Mouse (Mus musculus) liver, embryonic 11.5 days (tissue): ENCODE measurements around the gene Gm20390. TPM values are rescaled to one million over a fixed set of nuclear protein-coding genes. Genes with fewer than 3 reads are reported as not detected.

Experiments
- ATAC-seq: fragments of 200-750 bp; cut with Nextera tagmentation; replicated peaks from 2 replicates; pipeline ENCODE4 v1.8.0; 2017; ENCODE audit warnings: moderate number of reproducible peaks, mild to moderate bottlenecking, moderate TSS enrichment, moderate library complexity; ENCODE audit not compliant: low FRiP score
- DNase-seq: peaks from one replicate; pipeline ENCODE4 v3.0.0-alpha.2; 2017; ENCODE audit warnings: low spot score
- H3K27ac ChIP-seq: fragments of 300-500 bp; sonication (generic); 2 replicates; pipeline ENCODE4 v1.5.1; 2014; ENCODE audit warnings: mild to moderate bottlenecking, low read depth, low read length, control low read depth
- H3K27me3 ChIP-seq: fragments of 300-500 bp; sonication (generic); replicated peaks from 2 replicates; pipeline ENCODE4 v1.6.1; 2014; ENCODE audit warnings: low read length, mixed read lengths; ENCODE audit not compliant: control insufficient read depth, insufficient read depth
- H3K36me3 ChIP-seq: fragments of 300-500 bp; sonication (generic); 2 replicates; pipeline ENCODE4 v1.6.1; 2014; ENCODE audit warnings: mild to moderate bottlenecking, low read length, moderate library complexity, mixed read lengths; ENCODE audit not compliant: control insufficient read depth, insufficient read depth
- H3K4me1 ChIP-seq: fragments of 300-500 bp; sonication (generic); replicated peaks from 2 replicates; pipeline ENCODE4 v1.6.1; 2014; ENCODE audit warnings: low read length, mixed read lengths; ENCODE audit not compliant: control insufficient read depth, insufficient read depth
- H3K4me2 ChIP-seq: fragments of 300-500 bp; sonication (generic); 2 replicates; pipeline ENCODE4 v1.6.1; 2014; ENCODE audit warnings: mild to moderate bottlenecking, control low read depth, moderate library complexity
- H3K4me3 ChIP-seq: fragments of 300-500 bp; sonication (generic); 2 replicates; pipeline ENCODE4 v1.5.1; 2014; ENCODE audit warnings: low read depth, low read length, control low read depth
- H3K9ac ChIP-seq: fragments of 300-500 bp; sonication (generic); 2 replicates; pipeline ENCODE4 v1.6.1; 2014; ENCODE audit warnings: low read depth, low read length, control low read depth
- H3K9me3 ChIP-seq: fragments of 300-500 bp; sonication (generic); 2 replicates; pipeline ENCODE4 v1.6.1; 2016; ENCODE audit warnings: low read length, inconsistent platforms, mixed read lengths; ENCODE audit not compliant: control insufficient read depth
- WGBS: fragments of 180-500 bp; shearing (Covaris S2); extraction: QIAGEN DNeasy Blood & Tissue Kit; methylation state at CpG from one replicate; pipeline ENCODE4 v1.1.7; 2014; 5-methylcytosine and 5-hydroxymethylcytosine counted together
- polyA plus RNA-seq: library from polyadenylated mRNA; unstranded; fragments of >200 nt; fragmentation: Nextera tagmentation; extraction: Ambion mirVana; gene quantifications from 2 replicates; pipeline ENCODE4 v1.2.1, GENCODE M21; 2014

Gm20390 gene
- polyA plus RNA-seq, 1 experiment from 2014 or later, result 393 TPM

DNA sequence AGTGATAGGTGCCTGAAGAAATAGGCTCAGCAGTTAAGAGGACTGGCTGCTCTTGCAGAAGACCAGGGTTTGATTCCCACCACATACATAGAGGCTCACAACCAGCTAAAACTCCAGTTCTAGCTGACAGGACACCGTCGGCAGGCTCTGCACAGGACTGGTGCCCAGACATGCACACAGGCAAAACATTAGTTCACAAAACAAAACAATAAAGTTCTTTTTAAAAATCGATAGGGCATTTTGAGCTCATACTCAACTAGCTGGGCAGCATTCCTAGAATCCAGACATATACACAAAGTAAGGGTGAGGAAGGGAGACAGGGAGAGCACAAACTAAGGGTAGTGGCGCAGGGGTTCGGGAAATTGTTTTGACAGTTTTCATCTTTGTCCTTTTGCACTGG is 26.4 kb upstream of the Gm20390 start:
- DNase-seq, result no peak
- Histone ChIP-seq H3K27ac (peak overlapping the region; percentile 99; the same call in 1 of the 2 replicates), H3K4me1 (peaks cover 12% of the 10 kb centered on the region), H3K36me3 (no peaks in the 10 kb centered on the region), H3K9ac (peak overlapping the region; percentile 88), H3K27me3 (no peaks in the 10 kb centered on the region), H3K9me3 (no peaks in the 10 kb centered on the region), H3K4me2 (peak overlapping the region; percentile 88), H3K4me3 (peak overlapping the region; percentile 96)
- WGBS, result 66% methylated on average over 5 of the region's 5 CpGs
- no peak for ATAC-seq

DNA sequence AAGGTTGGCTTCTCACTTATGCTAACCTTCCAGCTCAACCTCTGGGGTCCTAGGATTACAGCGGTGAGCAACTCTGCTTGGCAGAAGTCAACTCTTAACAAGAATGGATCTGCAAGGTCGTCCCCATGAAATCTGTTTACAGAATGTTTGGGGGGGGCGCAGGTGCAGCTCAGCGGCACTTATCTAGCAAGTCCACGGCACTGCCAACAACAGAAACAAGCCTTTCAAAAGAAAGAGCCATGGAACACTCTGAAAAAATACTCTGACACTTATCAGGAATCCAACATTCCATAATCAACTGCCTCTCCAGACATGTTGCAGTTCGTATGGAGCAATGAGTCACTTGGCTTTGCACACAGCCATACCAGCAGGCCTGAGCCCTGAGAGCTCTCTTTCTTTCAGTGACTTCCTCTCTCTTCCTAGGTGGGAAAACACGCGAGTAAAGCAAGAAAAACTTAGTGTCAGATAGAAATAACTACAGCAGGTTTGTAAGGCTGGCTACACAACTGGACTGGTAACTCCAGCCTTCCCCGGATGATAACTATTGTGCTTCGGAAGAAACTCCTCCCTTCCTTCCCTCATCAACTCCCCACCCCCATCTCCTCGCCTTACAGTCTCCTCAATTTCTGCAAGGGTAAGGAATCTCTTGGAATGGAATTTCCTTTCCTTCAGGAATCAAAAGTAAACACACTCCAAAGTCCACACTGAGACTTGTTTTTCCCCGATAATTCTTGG is 20.4 kb upstream of the Gm20390 start:
- ATAC-seq, result no peak
- 63% methylated on average over 12 of the region's 12 CpGs for WGBS
- Histone ChIP-seq H3K4me3 (no peak overlapping the region), H3K4me2 (peak overlapping the region; percentile 16; the same call in 1 of the 2 replicates), H3K27ac (peak overlapping the region; percentile 23), H3K9me3 (no peaks in the 10 kb centered on the region), H3K36me3 (no peaks in the 10 kb centered on the region), H3K27me3 (no peaks in the 10 kb centered on the region), H3K4me1 (peaks cover 14% of the 10 kb centered on the region; the same call in 1 of the 2 replicates), H3K9ac (no peak overlapping the region)
- no peak for DNase-seq

DNA sequence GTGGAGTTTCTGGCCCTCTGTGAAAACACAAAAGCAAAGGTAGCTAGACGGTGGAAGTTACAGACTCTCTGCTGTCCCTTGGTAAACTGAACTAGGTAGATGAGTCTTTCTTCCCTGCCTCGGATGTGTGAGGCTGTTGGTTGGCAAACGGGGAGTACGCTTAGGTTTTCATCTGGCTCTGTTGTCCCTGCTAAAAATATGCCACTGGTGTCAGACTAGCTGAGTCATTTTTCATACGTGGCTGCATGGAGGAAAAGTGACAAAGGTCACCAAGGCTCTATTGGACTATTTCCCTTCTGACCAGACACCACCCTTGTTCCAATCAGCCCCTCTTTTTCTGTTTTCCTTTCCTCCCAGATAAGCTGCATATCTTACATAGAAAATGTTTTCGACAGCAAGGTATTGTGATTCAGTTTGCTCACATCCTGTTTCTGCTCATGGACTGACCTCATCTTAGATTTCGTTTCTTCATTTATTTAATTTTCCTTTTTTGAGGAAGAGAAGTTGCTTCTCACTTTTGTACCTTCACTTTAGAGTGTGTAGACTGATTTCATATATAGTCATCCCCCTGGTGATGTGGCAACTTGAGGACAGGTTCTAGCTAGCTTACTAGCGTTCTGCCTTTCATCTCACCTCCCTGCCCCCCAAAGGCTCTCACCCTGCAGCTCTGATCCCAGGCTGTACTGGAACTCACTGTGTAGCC is 19.7 kb upstream of the Gm20390 start:
- 0 out of 2 replicates have a peak overlapping the region, but pooled peaks have one; percentile 26 for H3K9ac ChIP-seq
- peak overlapping the region; percentile 16; the same call in 1 of the 2 replicates for H3K4me2 ChIP-seq
- no peak for ATAC-seq

DNA sequence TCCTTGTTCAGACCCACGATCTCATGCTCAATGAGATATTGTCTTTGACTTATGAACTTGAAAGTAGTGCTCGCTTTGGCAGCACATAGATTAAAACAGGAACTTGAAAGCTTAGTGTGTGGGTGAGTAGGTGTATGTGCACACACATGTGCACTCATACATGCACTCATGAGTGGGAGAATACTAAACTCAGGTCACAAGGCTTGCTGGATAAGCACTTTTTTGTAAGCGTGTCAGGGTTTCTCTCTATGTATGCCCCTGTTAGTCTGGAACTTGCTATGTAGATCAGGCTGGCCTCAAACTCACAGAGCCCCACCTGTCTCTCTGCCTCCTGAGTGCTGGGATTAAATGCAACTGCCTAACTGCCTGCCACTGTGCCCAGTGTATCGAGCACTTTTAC is 18.9 kb upstream of the Gm20390 start:
- WGBS, result 79% methylated on average over 4 of the region's 4 CpGs

More for the DNA sequence above, 19.7 kb upstream of the Gm20390 start:
- no peak overlapping the region for H3K4me3 ChIP-seq
- no peaks in the 10 kb centered on the region for H3K27me3 ChIP-seq
- peaks cover 14% of the 10 kb centered on the region; the same call in 1 of the 2 replicates for H3K4me1 ChIP-seq
- H3K36me3 ChIP-seq, result no peaks in the 10 kb centered on the region
- no peaks in the 10 kb centered on the region for H3K9me3 ChIP-seq
- WGBS, result 46% methylated on average over 8 of the region's 8 CpGs
- DNase-seq, result no peak
- H3K27ac ChIP-seq, result peak overlapping the region; percentile 23

DNA sequence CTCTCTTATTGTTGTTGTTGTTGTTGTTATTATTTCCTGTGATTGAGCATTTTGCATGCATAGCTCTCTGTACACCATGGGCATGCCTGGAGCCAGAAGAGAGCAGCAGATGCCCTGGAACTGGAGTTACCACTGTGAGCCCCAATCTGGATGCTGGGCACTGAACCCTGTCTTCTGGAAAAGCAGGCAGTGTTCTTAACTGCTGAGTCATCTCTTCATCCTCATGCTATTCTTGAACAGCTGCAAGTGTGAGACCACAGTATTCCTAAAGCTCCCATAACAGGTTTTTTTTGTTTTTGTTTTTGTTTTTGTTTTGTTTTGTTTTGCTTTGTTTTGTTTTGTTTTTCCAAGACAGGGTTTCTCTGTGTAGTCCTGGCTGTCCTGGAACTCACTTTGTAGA is 18.2 kb upstream of the Gm20390 start:
- Histone ChIP-seq H3K4me2 (no peak overlapping the region), H3K4me3 (no peak overlapping the region), H3K36me3 (no peaks in the 10 kb centered on the region), H3K9ac (no peak overlapping the region), H3K9me3 (no peaks in the 10 kb centered on the region), H3K27ac (no peak overlapping the region), H3K4me1 (peaks cover 14% of the 10 kb centered on the region; the same call in 1 of the 2 replicates), H3K27me3 (no peaks in the 10 kb centered on the region)
- DNase-seq (no peak), ATAC-seq (no peak)

More for the DNA sequence above, 18.9 kb upstream of the Gm20390 start:
- Histone ChIP-seq H3K4me2 (no peak overlapping the region), H3K27ac (no peak overlapping the region), H3K27me3 (no peaks in the 10 kb centered on the region), H3K36me3 (no peaks in the 10 kb centered on the region), H3K4me3 (no peak overlapping the region), H3K9ac (no peak overlapping the region), H3K9me3 (no peaks in the 10 kb centered on the region), H3K4me1 (peaks cover 14% of the 10 kb centered on the region; the same call in 1 of the 2 replicates)
- ATAC-seq, result no peak
- no peak for DNase-seq

DNA sequence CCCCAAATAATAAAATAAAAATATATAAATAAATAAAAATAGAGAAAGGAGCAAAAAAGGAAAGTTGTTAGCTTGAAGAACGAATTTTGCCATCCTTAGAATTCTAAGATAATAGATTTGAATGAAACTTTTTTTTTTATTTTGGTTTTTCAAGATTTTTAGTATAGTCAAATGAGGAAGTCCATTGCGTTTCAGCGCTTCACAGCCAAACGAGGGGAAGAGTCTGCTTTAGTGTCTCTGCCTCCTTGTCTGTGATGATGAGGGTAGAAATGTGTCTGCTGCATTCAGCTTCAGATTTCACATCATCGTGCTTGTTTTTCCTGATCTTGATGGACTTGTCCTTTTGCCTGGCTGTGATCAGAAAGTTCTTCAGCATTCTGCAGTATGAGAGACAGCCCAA is 17.2 kb upstream of the Gm20390 start:
- ATAC-seq (no peak), DNase-seq (no peak)
- 77% methylated on average over 5 of the region's 5 CpGs for WGBS
- Histone ChIP-seq H3K27me3 (no peaks in the 10 kb centered on the region), H3K4me3 (no peak overlapping the region), H3K36me3 (no peaks in the 10 kb centered on the region), H3K9ac (no peak overlapping the region), H3K27ac (no peak overlapping the region), H3K4me2 (no peak overlapping the region), H3K4me1 (peaks cover 14% of the 10 kb centered on the region; the same call in 1 of the 2 replicates), H3K9me3 (no peaks in the 10 kb centered on the region)

DNA sequence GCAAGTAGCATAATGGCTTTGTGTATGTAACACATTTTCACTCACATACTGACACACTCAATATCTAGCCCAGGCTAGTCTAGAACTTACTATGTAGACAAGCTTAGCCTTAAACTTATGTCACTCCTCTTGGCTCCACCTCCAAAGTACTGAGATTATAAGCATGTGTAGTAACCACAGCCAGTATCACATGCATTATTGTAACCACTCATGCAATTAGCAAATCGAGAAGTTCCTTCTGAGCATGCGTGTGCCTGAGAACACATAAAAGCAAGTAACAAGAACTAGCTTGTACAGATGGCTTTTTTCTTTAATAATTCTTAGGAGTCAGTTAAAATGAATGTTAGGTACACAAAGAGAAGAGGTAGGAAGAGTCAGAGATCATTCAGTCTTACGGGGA is 16.5 kb upstream of the Gm20390 start:
- no peak for ATAC-seq
- no peak overlapping the region for H3K9ac ChIP-seq
- H3K4me1 ChIP-seq, result peaks cover 14% of the 10 kb centered on the region; the same call in 1 of the 2 replicates
- no peak overlapping the region for H3K4me3 ChIP-seq
- H3K36me3 ChIP-seq, result no peaks in the 10 kb centered on the region
- no peaks in the 10 kb centered on the region for H3K9me3 ChIP-seq
- WGBS, result 92% methylated on average over 3 of the region's 3 CpGs
- H3K4me2 ChIP-seq, result no peak overlapping the region
- no peaks in the 10 kb centered on the region for H3K27me3 ChIP-seq
- DNase-seq, result no peak
- H3K27ac ChIP-seq, result no peak overlapping the region

DNA sequence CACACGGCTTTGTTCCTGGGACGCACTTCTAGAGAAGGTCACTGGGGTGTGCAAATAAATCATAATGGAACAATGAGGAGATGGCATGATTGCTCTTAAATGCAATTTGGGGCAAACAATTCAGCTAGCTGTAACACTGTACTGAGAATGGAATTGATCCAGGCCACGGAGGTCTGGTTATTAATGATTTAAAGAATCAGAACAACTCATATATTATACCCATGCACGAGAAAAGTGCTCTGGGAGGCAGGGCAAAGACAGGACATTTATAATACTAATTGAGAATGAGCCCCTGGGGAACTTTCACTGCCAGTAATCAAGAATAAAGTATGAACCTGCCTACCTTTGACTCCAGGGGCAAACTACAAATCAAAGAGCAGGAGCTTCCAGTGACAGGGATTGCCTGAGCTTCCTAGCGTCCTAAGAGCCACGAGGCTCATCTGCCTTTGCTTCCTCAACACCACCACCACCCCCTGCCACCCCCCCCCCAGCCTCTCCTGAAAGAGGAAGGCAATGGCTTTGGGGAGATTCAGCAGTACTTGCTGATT is 11.5 kb upstream of the Gm20390 start:
- Histone ChIP-seq H3K4me1 (no peaks in the 10 kb centered on the region), H3K9ac (no peak overlapping the region), H3K27me3 (no peaks in the 10 kb centered on the region), H3K36me3 (no peaks in the 10 kb centered on the region), H3K27ac (no peak overlapping the region), H3K4me3 (no peak overlapping the region), H3K9me3 (no peaks in the 10 kb centered on the region), H3K4me2 (no peak overlapping the region)
- no peak for ATAC-seq
- no peak for DNase-seq
- WGBS, result 56% methylated on average over 6 of the region's 6 CpGs
